Mouse (Mus musculus) erythroblast, embryonic 14.5 days (primary cell): ENCODE measurements around the gene Hapln2.

Experiments used
- GATA1 ChIP-seq: IDR thresholded peaks from 2 replicates; pipeline ENCODE4 v1.6.1; 2012; ENCODE audit warnings: low read length, inconsistent platforms, mixed read lengths
- TAL1 ChIP-seq: IDR thresholded peaks from 3 replicates; pipeline ENCODE4 v1.6.1; 2012; ENCODE audit warnings: low read length, inconsistent platforms, mixed read lengths

- TF ChIP-seq GATA1 = no peak
- no peak for TF ChIP-seq TAL1
Measured at GRCm38 (mm10) chr3:87996401-87996800, 31.0 kb downstream of the Hapln2 start.
